Mouse (Mus musculus) thymus, postnatal 36 days (tissue): ENCODE measurements at regions not wholly inside any gene's neighbourhood (a gene's known extent, or its start where the extent isn't known, plus 50 kb on each side); places are given as distances from the start of the nearest gene placed in this dataset.

ENCODE experiments used
- DNase-seq, 2 experiments: peaks; one replicate each; pipeline ENCODE4 v3.0.0; 2022; ENCODE audit warnings: mixed read lengths in 2 of 2

GRCm38 (mm10) chr7:145102692-145103091 lies 105.2 kb downstream of the 1810010D01Rik start:
- DNase-seq: no peak

- DNase-seq: no peak
Measured at GRCm38 (mm10) chr7:145102216-145102615, 105.7 kb downstream of the 1810010D01Rik start.

- DNase-seq: peak in 1 of 2 experiments; percentile 41
Measured at GRCm38 (mm10) chr7:145098335-145098734, 109.6 kb downstream of the 1810010D01Rik start.

GRCm38 (mm10) chr7:145094134-145094526 lies 113.8 kb downstream of the 1810010D01Rik start:
- peak in 1 of 2 experiments; percentile 35 for DNase-seq

GRCm38 (mm10) chr7:145093417-145094133 lies 114.3 kb downstream of the 1810010D01Rik start:
- DNase-seq: no peak

- DNase-seq: no peak
Measured at GRCm38 (mm10) chr7:145092392-145093176, 115.3 kb downstream of the 1810010D01Rik start.

- no peak for DNase-seq
Measured at GRCm38 (mm10) chr7:145090849-145091248, 117.1 kb downstream of the 1810010D01Rik start.

DNA sequence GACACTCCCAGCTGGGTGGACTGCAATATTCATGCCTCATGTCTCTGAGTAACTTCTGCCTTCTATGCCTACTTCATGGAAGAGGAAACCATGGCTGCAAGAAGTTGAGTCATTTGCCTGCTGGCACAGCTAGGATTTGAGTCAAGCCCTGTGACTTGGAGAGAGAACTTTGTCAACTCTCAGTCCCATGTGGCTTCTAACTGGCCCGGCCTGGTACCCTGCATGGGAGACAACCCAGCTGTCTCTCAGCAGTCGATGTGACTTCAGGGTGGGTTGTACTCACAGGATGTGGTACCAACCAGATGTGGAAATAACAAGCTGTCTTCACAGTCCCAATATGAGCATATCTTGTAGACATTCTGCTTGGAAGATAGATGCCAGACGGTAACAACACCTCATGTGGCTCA lies 118.6 kb downstream of the 1810010D01Rik start:
- DNase-seq: peak; percentile 45 to 65

DNA sequence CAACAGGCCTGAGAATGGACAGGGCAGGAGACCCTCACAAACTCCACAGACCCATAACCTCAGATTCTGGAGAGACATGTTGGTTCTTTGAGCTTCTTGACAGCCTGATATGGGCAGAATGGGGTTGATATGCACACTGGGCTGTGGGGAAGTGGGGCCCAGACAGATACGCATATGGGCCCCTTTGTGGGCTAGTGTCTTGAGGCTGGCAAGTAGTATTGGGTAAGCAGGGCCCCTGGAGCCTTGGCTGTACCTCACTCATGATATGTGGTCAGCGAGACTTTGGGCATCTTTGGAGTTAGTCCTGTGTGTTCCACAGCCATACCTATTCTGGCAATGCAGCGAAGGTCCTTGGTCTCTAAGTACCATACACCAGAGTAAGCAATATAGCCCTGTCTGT lies 119.3 kb downstream of the 1810010D01Rik start:
- no peak for DNase-seq

DNA sequence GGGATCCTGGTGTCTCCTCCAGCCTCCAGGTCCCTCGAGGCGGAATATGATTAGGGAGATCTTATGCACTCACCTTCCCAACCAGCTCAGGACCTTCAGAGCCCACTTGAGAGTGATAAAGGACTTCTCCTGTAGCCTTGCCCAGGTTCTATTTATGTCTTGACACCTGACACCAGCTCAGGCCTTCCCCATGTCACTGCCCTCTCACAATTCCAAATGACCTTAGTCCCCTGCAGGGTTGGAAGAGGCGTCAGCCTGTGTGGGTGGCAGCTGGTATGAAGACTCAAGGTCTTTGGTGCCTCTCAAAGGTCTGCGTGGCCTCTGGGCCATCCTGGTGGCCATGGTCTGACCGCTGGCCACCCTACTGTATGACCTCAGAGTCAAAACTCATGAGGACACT lies 120.1 kb downstream of the 1810010D01Rik start:
- DNase-seq: no peak

GRCm38 (mm10) chr7:145082917-145083752 lies 124.8 kb downstream of the 1810010D01Rik start:
- DNase-seq: no peak

DNA sequence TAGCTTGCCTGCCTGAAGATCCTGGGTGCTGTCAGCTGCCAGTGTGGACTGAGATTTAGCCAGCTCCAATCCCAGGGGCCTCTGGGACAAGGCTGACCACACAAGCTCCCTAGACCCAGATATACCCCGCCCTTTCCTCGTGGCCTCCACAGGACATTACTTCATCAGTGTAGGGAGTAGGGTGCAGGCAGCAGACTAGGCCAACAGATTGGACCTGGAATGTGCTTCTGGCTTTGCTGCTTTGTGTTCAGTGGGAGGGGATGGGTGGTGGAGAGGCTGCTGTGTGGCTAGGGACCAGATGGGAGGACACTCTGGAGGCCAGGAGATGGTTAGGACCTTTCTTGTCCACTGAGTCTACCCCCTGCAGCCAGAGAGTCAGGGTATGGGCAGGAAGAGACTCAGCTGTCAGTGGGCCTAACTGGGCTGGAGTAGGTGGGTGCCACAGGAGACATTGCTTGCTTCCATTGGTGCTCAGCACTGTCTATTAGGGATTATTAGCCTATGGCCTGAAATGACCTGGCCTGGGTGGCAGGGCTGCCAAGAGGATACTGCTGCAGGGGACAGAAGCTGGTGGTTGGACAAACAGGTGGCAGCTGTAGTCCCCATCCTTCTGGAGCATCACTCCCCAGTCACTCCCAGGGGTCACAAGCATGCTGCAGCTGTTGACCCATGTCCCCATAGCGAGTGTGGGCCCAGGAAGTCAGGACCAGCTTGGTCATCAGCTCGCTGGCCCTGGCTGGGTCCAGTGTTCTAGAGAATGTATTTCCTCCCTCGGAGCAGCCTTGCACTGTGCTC lies 132.5 kb upstream of the Ccnd1 start:
- DNase-seq: no peak

GRCm38 (mm10) chr7:145071533-145071932 lies 131.8 kb upstream of the Ccnd1 start:
- DNase-seq: no peak

DNA sequence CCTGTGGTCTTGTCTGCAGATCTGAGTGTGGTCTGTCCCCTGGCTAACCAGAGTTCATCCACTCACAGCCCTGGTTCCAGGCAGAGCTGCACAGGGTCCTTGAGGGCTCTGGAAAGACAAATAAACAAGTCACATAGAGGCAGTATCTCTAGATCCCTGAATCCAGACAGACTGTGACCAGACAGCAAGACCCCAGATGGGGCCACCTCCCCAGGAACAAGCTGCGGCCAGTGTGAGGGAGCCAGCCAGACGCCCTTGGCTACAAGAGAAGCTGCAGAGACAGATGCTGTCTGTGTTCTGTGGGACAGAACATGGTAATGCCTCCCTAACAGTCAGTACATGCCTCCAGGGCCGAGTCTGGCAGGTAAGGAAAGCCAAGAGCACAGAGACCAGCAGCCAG lies 127.6 kb upstream of the Ccnd1 start:
- no peak for DNase-seq

DNA sequence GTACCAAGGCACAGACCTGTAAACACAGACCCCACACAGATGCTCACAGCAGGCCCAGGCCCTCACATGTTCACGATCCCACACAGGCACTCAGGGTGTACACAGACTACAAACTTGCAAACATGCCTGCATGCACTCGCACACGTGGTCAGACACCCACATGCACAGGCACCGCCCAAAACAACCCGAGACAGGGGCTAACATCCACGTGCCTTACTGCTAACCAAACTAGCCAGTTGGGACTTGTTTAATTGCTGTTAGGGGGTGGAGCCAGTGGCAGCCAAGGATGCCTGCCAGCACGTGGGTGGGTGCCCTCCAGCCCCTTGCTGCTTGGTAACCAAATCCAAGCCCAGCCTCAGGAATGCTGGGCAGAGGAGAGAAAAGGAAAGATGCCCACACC lies 116.6 kb upstream of the Ccnd1 start:
- DNase-seq: no peak

- no peak for DNase-seq
Measured at GRCm38 (mm10) chr7:145051616-145052015, 111.9 kb upstream of the Ccnd1 start.

GRCm38 (mm10) chr7:145050729-145051128 lies 111.0 kb upstream of the Ccnd1 start:
- DNase-seq: no peak

- DNase-seq: no peak
Measured at GRCm38 (mm10) chr7:145048481-145048877, 108.8 kb upstream of the Ccnd1 start.

DNA sequence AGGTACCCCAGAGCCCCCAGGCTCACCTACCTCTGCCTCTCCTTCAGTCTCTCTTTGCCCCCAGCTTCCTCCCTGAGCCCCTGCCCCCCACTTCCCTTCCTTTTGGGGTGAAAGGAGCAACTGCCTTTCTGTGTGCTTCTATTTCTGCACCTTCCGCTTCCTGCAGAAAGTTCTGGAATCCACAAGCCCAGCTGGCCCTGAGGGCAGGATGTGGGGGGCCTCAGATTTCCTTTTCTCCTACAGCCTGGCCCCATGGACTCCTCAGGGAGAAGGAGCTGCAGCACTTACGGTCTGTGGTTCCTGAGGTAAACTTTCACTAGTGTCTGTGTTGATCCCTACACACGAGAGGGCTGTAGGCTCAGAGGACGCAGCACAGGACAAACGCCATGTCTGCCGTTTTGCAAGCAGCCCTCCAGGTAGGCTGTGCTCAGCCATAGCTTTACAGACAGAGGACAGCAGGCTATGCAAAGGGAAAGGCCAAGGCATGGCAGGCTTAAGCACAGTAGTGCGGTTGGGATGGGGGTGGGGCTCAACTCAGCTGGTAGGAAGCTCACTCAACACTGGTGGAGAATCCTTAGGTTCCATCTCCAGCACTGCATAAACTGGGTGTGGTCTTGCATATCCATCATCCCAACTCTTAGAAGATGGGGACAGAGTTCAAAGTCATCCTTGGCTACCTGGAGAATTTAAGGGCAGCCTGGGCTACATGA lies 108.2 kb upstream of the Ccnd1 start:
- DNase-seq: peak; percentile 53 to 72

DNA sequence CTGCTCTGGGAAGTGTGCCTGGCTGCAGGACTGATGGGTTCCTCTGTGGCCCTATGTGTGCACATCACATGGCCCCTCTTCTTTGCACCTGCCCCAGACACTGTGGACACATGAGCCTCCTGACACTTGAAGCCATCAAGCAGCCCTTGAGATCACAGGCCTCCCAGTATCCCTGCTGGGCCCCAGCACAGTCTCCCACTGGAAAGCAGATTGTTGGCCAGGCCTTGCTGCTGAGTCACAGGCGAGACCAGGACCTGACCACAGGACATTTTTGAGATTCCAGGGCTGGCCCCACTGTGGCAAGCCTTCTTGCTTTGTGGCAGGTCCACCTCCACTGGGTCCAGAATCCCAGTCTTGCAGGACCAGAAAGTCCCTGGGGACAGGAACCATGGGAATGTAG lies 105.5 kb upstream of the Ccnd1 start:
- no peak for DNase-seq

DNA sequence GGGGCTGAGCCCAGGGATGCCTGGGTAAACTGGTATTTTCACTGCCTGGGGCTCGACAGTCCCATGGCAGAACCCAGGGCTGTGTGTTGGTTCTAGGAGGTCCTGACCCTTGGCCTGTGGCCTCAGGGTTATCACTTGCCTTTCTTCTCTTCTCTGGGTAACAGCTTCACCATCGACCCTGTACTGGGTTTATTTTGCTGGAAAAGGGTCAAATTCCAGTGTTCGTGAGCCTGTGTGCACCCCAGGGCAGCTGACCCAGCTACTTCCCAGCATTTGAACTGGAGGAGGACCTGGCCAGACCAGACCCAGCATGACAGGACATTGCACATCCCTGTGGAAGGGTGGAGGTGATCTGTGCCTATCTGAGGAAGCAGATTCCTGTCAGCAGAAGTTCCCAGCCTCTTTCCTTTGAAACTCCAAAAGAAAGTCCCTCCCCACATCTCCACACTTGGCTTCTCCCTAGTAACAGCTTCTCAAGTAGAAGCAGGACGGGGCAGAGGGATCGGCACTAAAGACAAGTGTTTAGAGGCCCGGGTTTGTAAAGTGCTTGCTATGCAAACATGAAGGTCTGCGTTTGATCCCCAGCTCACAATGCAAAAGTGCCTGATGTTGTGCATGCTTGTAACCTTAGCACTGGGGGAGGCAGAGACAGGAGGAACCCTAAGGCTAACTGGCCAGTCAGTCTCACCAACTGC lies 103.9 kb upstream of the Ccnd1 start:
- no peak for DNase-seq
